Mouse (Mus musculus) layer of hippocampus, adult 8-10 months (tissue): ENCODE measurements around the gene Flot2. TPM values are rescaled to one million over a fixed set of nuclear protein-coding genes. Genes with fewer than 3 reads are reported as not detected.

Experiments
- DNase-seq, 2 experiments: peaks; one replicate each; pipeline ENCODE4 v3.0.0; 2022; ENCODE audit warnings: low spot score in 2 of 2
- microRNA-seq, 2 experiments: library from miRNA; unstranded; fragments of <30 nt; microRNA quantifications; one replicate each; pipeline ENCODE4 v1.2.0; 2022
- total RNA-seq, 4 experiments: library from RNA; stranded (reverse); gene quantifications; 2 replicates each; pipeline ENCODE4 v1.2.4; 2022

Flot2 gene
- total RNA-seq, 4 experiments from 2014 or later = 75.9 to 79.8 (median 76.1) TPM

DNA sequence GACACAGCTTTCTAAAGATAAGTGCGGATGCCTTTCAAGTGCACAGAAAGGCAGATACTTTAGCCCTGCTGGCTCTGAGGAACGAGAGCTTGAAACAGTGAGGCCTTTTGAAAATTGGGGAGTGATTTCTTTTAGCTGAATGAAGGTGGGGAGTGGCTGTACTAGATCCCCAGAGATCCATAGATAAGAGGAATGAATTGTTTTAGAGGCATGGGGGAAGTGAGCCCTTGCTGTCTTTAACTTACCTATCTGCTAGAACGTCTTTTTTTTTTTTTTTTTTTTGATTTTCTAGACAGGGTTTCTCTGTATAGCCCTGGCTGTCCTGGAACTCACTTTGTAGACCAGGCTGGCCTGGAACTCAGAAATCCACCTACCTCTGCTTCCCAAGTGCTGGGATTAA, 59.3 kb downstream of the Flot2 start:
- no peak for DNase-seq

GRCm38 (mm10) chr11:78100746-78101145, 63.0 kb downstream of the Flot2 start:
- no peak for DNase-seq

DNA sequence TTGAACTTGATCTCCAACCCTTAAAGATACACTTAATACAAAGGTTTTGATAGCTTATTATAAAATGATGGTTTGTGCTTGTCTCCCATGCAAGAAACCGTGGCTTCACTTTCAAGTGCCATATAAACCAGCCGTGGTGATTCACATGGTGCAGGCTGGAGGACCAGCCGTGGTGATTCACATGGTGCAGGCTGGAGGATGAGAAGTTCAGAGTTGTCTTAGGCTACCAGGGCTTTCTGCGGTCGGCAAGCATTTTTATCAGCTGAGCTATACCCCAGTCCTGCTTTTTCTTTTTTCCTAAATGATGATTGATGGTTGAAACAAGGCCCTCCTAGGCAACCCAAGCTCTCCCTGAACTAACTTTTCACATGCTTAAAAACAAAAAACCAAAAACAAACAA, 64.4 kb downstream of the Flot2 start:
- no peak for DNase-seq

DNA sequence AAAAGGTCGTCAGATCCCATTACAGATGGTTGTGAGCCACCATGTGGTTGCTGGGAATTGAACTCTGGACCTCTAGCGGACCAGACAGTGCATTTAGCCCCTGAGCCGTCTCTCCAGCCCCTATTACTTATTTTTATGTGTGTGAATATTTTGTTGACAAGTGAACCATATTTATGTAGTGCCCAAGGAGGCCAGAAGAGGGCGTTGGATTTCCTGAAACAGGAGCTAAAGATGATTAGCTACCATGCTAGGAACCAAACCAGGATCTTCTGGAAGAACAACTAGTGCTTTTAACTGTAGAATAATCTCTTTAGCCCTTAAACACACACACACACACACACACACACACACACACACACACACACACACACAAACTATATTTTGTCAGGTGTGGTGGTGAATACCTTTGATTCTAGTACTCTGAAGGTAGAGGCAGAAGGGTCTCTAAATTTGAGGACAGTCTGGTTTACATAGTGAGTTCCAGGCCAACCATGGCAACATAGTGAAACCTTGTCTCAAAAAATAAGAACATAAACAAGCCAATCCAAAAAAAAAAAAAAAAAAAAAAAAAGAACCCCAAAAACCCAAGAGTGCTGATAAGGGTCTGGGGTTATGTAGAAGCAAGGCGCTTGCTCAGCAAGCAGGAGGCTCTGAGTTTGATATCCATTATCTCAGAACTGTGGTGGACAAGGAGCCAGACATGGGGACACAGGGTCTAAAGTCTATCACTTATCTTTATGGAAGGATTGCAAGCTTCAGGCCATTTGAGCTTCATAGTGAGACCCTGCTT, 65.4 kb downstream of the Flot2 start:
- DNase-seq = no peak

GRCm38 (mm10) chr11:78104501-78104900, 66.8 kb downstream of the Flot2 start:
- no peak for DNase-seq

Small RNAs within 50 kb of the gene (microRNA-seq; reads per million reads assigned to microRNA genes)
- gene Mir144 (6.7 to 18.9 reads per million in 2 experiments), gene Mir451a (0 reads per million in 2 experiments), gene Mir451b (0 reads per million in 2 experiments)

Other genes with a start within 250 kb of the Flot2 start
- gene Pipox, start 143.8 kb upstream of the Flot2 start, total RNA-seq = 1 to 10 TPM; 1.8 to 3.4 (median 2.4) TPM
- 100 to 1,000 TPM; 139 to 164 (median 153) TPM for gene Sez6, start 107.1 kb upstream of the Flot2 start, total RNA-seq
- gene Phf12, start 55.2 kb upstream of the Flot2 start, total RNA-seq = 10 to 100 TPM; 56.1 to 64.4 (median 61.1) TPM
- 1 to 10 TPM; 4.0 to 5.2 (median 4.8) TPM for gene Dhrs13, start 5.7 kb upstream of the Flot2 start, total RNA-seq
- 10 to 100 TPM; 15.8 to 21.7 (median 21.2) TPM for gene Eral1, start 42.5 kb downstream of the Flot2 start, total RNA-seq
- 10 to 100 TPM; 27.4 to 30.0 (median 28.1) TPM for gene Fam222b, start 56.7 kb downstream of the Flot2 start, total RNA-seq
- gene Traf4, start 127.7 kb downstream of the Flot2 start, total RNA-seq = 10 to 100 TPM in 3 of 4 experiments, 1 to 10 TPM in 1; 9.2 to 11.1 (median 10.4) TPM
- gene Nek8, start 138.7 kb downstream of the Flot2 start, total RNA-seq = 1 to 10 TPM; 3.0 to 3.5 (median 3.3) TPM
- gene Tlcd1, start 138.8 kb downstream of the Flot2 start, total RNA-seq = 10 to 100 TPM; 16.6 to 24.8 (median 23.8) TPM
- 100 to 1,000 TPM; 606 to 878 (median 722) TPM for gene Rpl23a, start 145.7 kb downstream of the Flot2 start, total RNA-seq
- gene Rab34, start 150.5 kb downstream of the Flot2 start, total RNA-seq = 10 to 100 TPM; 28.2 to 39.4 (median 36.4) TPM
- gene Proca1, start 155.5 kb downstream of the Flot2 start, total RNA-seq = 1 to 10 TPM; 3.9 to 5.9 (median 4.9) TPM
- 10 to 100 TPM; 61.6 to 67.7 (median 62.3) TPM for gene Sdf2, start 207.8 kb downstream of the Flot2 start, total RNA-seq
- 100 to 1,000 TPM; 124 to 126 (median 125) TPM for gene Supt6, start 208.1 kb downstream of the Flot2 start, total RNA-seq
- 100 to 1,000 TPM; 181 to 208 (median 193) TPM for gene 2610507B11Rik, start 223.8 kb downstream of the Flot2 start, total RNA-seq